Mouse (Mus musculus) hematopoietic stem cell, adult 5-6 weeks (primary cell): ENCODE measurements around the gene Ubqln3. TPM values are rescaled to one million over a fixed set of nuclear protein-coding genes. Genes with fewer than 3 reads are reported as not detected.
A peak's percentile ranks its signal among the peaks of the same experiment; 100 is the strongest.

ENCODE experiments used
- ATAC-seq, 2 experiments: fragments of 125-278 bp in 1 of 2; replicated peaks in 1 of 2; 2 replicates each; pipeline ENCODE4 v1.8.0; 2016 to 2017; ENCODE audit warnings: inconsistent platforms in 2 of 2, mild to moderate bottlenecking in 2 of 2, moderate number of reproducible peaks in 2 of 2, low read depth in 1 of 2, moderate TSS enrichment in 1 of 2; ENCODE audit not compliant: low FRiP score in 2 of 2, poor library complexity in 2 of 2, severe bottlenecking in 2 of 2, insufficient read depth in 1 of 2, low TSS enrichment in 1 of 2
- total RNA-seq: library from RNA; stranded (forward); fragments of 172-1452, 232-1000 nt; gene quantifications from 2 replicates; pipeline ENCODE4 v1.2.3, GENCODE M21; 2017

The Ubqln3 gene
- 0.13 and 0.30 TPM in 2 replicates for total RNA-seq

- ATAC-seq = no peak
Measured at GRCm38 (mm10) chr7:104143179-104143578, at the start of gene Ubqln3. Gene Ubqln3 (minus strand): TSS chr7:104143279.

GRCm38 (mm10) chr7:104191275-104191674, 48.2 kb upstream of the Ubqln3 start:
- ATAC-seq = peak; percentile 69 to 80; a peak in 3 of 4 replicates

- no peak for ATAC-seq
Measured at GRCm38 (mm10) chr7:104183292-104183691, 40.2 kb upstream of the Ubqln3 start, which contains the start of gene Olfr648. Gene Olfr648 (minus strand): TSS chr7:104183392.

GRCm38 (mm10) chr7:104179074-104179473, 36.0 kb upstream of the Ubqln3 start:
- no peak for ATAC-seq

- ATAC-seq = no peak
Measured at GRCm38 (mm10) chr7:104178422-104179054, 35.5 kb upstream of the Ubqln3 start.

DNA sequence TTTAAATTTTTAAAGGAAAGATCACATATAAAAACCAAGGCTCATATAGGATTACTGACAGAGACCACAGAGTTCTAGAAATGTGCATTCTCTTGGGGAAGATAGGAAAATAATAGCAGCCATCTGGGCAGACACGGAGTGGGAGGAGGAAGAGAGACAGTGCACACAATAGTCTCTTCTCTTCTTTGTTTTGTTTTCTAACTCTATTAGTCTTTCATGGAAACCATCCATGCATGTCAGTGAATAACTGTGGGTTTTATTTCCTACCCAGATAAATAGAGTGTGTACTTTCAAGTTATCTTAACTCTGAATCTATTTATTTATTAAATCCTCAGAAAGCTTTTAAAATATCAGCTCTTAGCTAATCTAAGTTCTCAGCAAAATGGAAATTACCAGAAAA, 32.0 kb upstream of the Ubqln3 start:
- no peak for ATAC-seq

- peak; percentile 91 to 93 for ATAC-seq
Measured at GRCm38 (mm10) chr7:104169634-104170204, 26.6 kb upstream of the Ubqln3 start.

- ATAC-seq = peak; percentile 12 to 23
Measured at GRCm38 (mm10) chr7:104167105-104167504, 24.0 kb upstream of the Ubqln3 start.

DNA sequence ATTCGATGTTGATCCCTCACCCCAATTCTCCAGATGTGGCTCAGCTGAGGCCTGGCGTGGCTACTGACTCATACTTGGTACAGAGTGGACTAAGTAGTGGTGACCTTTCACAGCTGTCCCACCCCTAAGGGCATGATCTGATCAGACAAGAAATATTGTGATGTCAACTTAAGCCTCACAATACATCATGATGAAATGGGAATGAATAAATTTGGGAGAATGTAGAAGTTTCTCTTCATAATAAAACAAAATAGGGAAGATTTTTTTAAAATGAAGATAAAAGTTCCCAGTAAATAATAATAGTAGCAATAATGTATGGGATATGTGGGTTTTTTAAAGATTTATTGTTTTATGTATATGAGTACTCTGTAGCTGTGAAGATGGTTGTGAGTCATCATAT, 7.4 kb upstream of the Ubqln3 start, which contains the start of gene Ubqlnl:
TSS of gene Ubqlnl (minus strand) at position 101 of the 400 bp plus-strand sequence.
- ATAC-seq = no peak

DNA sequence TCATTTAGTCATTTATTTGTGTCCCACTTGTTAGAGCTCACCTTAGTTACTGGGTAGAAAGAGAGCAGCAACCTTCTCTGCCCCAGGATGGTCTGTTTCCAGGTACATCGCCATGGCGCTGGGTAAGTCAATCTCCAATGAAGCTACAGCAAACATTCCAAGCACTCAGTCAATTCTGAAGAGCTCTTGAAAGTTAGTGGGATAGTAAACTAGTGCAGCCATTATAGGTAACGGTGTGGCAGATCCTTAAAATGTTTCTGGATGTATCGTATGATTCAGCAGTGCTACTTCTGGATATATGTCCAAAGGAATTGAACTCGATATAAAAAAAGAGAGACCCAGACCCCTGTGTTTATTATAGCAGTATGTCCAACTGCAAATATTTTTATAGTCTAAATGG, 5.8 kb downstream of the Ubqln3 start, which contains the start of gene Olfr643:
TSS of gene Olfr643 (minus strand) at position 101 of the 400 bp plus-strand sequence.
- ATAC-seq = no peak

DNA sequence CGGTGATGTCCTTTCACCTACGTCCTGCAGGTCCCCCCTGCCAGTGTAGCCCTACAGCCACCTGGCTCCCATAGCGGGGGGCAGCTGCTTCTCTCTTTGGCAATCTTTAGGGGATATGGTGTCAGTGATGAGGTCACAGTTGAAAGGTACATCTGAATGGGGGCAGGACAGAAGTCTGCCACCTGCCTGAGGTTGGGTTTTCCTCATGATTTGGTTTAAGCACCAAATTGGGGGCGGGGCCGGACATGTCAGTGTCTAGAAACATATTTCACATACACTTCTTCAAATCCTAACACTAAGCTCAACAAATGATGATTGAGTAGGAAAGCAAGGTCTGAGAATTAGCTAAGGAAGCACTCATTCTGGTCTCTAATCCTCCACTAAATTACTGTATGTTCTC, 13.4 kb downstream of the Ubqln3 start, which contains the start of gene Ubqln5:
TSS of gene Ubqln5 (minus strand) at position 101 of the 400 bp plus-strand sequence.
- no peak for ATAC-seq

- ATAC-seq = no peak
Measured at GRCm38 (mm10) chr7:104104757-104104972, 38.4 kb downstream of the Ubqln3 start, which contains the start of gene Olfr646. Gene Olfr646 (plus strand): TSS chr7:104104873.

- ATAC-seq = peak; percentile 100
Measured at GRCm38 (mm10) chr7:104103913-104104756, 38.9 kb downstream of the Ubqln3 start.

Other genes with a start within 250 kb of the Ubqln3 start
- gene Olfr64, start 248.8 kb downstream of the Ubqln3 start, total RNA-seq = not detected in 2 replicates
- not detected in 2 replicates for gene Olfr65, start 239.8 kb downstream of the Ubqln3 start, total RNA-seq
- gene Olfr631, start 214.5 kb downstream of the Ubqln3 start, total RNA-seq = not detected in 2 replicates
- gene Olfr632, start 208.9 kb downstream of the Ubqln3 start, total RNA-seq = 1.6 TPM in 1 of 2 replicates, not detected in the other
- gene Olfr633, start 198.8 kb downstream of the Ubqln3 start, total RNA-seq = not detected in 2 replicates
- not detected in 2 replicates for gene Olfr635, start 172.1 kb downstream of the Ubqln3 start, total RNA-seq
- gene Olfr638, start 144.5 kb downstream of the Ubqln3 start, total RNA-seq = not detected in 2 replicates
- gene Olfr639, start 126.0 kb downstream of the Ubqln3 start, total RNA-seq = 0.13 TPM in 1 of 2 replicates, not detected in the other
- not detected in 2 replicates for gene Olfr640, start 117.7 kb downstream of the Ubqln3 start, total RNA-seq
- gene Olfr641, start 107.8 kb downstream of the Ubqln3 start, total RNA-seq = not detected in 2 replicates
- 0.56 TPM in 1 of 2 replicates, not detected in the other for gene Olfr642, start 90.6 kb downstream of the Ubqln3 start, total RNA-seq
- gene 4930516K23Rik, start 81.8 kb downstream of the Ubqln3 start, total RNA-seq = not detected in 2 replicates
- 0.10 and 0.38 TPM in 2 replicates for gene Olfr644, start 71.4 kb downstream of the Ubqln3 start, total RNA-seq
- not detected in 2 replicates for gene Olfr645, start 57.8 kb downstream of the Ubqln3 start, total RNA-seq
- 0.38 TPM in 1 of 2 replicates, not detected in the other for gene Olfr646, start 38.4 kb downstream of the Ubqln3 start, total RNA-seq
- 0.25 TPM in 1 of 2 replicates, not detected in the other for gene Ubqln5, start 13.5 kb downstream of the Ubqln3 start, total RNA-seq
- gene Olfr643, start 5.9 kb downstream of the Ubqln3 start, total RNA-seq = not detected in 2 replicates
- gene Ubqlnl, start 7.3 kb upstream of the Ubqln3 start, total RNA-seq = 0.05 TPM in 1 of 2 replicates, not detected in the other
- 2.5 TPM in 1 of 2 replicates, not detected in the other for gene Olfm5, start 21.6 kb upstream of the Ubqln3 start, total RNA-seq
- not detected in 2 replicates for gene Olfr648, start 40.1 kb upstream of the Ubqln3 start, total RNA-seq
- not detected in 2 replicates for gene Olfr649, start 52.7 kb upstream of the Ubqln3 start, total RNA-seq
- gene Trim6, start 75.5 kb upstream of the Ubqln3 start, total RNA-seq = 9.3 and 16.7 TPM in 2 replicates
- gene Trim34a, start 101.2 kb upstream of the Ubqln3 start, total RNA-seq = 49.1 and 62.5 TPM in 2 replicates
- gene Trim5, start 144.8 kb upstream of the Ubqln3 start, total RNA-seq = 13.5 and 21.6 TPM in 2 replicates
- 124 and 139 TPM in 2 replicates for gene Trim12a, start 172.2 kb upstream of the Ubqln3 start, total RNA-seq
- 0.63 and 1.0 TPM in 2 replicates for gene Trim34b, start 186.2 kb upstream of the Ubqln3 start, total RNA-seq
- gene Trim12c, start 210.1 kb upstream of the Ubqln3 start, total RNA-seq = 48.6 and 57.0 TPM in 2 replicates
- gene Trim30b, start 226.6 kb upstream of the Ubqln3 start, total RNA-seq = 9.2 and 19.9 TPM in 2 replicates